Mouse (Mus musculus) megakaryocyte, embryonic 14.5 days (primary cell): ENCODE measurements at regions not wholly inside any gene's neighbourhood (a gene's known extent, or its start where the extent isn't known, plus 50 kb on each side); places are given as distances from the start of the nearest gene placed in this dataset.

ENCODE experiments used
- FLI1 ChIP-seq: IDR thresholded peaks from 2 replicates; pipeline ENCODE4 v1.6.1; 2012; ENCODE audit warnings: low read length, inconsistent platforms, mixed read lengths
- GATA1 ChIP-seq: IDR thresholded peaks from 3 replicates; pipeline ENCODE4 v1.6.1; 2012; ENCODE audit warnings: mixed read lengths, low read length, inconsistent platforms, borderline replicate concordance

DNA sequence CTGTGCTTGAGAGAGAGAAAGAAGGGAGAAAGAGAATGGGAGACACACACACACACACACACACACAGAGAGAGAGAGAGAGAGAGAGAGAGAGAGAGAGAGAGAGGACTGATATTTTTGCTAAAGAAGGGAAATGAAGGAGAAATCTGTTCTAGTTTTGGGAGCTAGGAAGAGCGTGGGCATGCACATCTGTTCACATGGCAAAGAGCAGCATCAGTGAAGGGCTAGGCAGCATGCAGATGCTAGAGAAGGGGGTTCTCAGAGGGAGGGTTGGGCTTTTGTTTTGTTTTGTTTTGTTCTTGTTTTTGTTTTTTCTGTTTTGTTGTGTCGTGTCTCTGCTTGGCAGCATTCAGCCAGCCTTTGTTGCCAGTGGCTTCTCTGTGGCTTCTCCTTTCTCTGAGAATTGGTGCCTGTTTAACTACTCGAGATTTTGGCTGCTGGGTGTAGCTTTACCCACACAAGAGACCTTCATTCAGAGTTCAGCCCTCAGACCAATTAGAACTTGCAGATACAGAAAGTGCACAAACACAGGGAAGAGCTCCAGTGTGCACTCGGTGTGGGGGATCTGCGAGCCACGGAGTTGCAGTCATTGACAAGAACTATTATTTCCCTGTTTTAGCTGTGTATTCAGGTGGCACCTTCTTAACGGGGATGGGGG lies 237.9 kb upstream of the Id4 start:
- TF ChIP-seq GATA1 (no peak), FLI1 (no peak)
